Mouse (Mus musculus): ENCODE data around the gene 4930568D16Rik.

GRCm38 (mm10) chr2:35328064-35328792 lies 39.3 kb downstream of the 4930568D16Rik start:
- TF ChIP-seq CTCF (IDR thresholded peaks at IDR 0.05; ENCODE audit: borderline replicate concordance, insufficient read depth, low read depth, low read length) (no peak), POLR2A (IDR thresholded peaks at IDR 0.05; ENCODE audit: borderline replicate concordance, insufficient read depth, low read length) (no peak)
